Mouse (Mus musculus) G1E (cell line): ENCODE results near the gene Pip4k2b. TPM values are rescaled to one million over a fixed set of nuclear protein-coding genes. Genes with fewer than 3 reads are reported as not detected.

Experiments used
- ATAC-seq: 2 replicates; pipeline ENCODE4 v1.8.0; 2016; ENCODE audit warnings: mild to moderate bottlenecking; ENCODE audit not compliant: insufficient number of reproducible peaks, poor library complexity, low FRiP score, severe bottlenecking; ENCODE audit errors: extremely low read depth
- DNase-seq: peaks from one replicate; pipeline ENCODE4 v3.0.0; 2012; ENCODE audit warnings: low spot score
- H3K27me3 ChIP-seq: 2 replicates; pipeline ENCODE4 v1.6.1; 2012; ENCODE audit warnings: mild to moderate bottlenecking, low read length, inconsistent platforms; ENCODE audit not compliant: insufficient read depth
- H3K36me3 ChIP-seq: replicated peaks from 2 replicates; pipeline ENCODE3; 2012; ENCODE audit warnings: mild to moderate bottlenecking, inconsistent platforms
- H3K4me1 ChIP-seq: 2 replicates; pipeline ENCODE4 v1.6.1; 2012; ENCODE audit warnings: low read depth, low read length, inconsistent platforms, mixed read lengths; ENCODE audit not compliant: insufficient read depth
- H3K4me3 ChIP-seq: 2 replicates; pipeline ENCODE4 v1.5.1; 2012; ENCODE audit warnings: low read depth, mild to moderate bottlenecking, inconsistent platforms, low read length, moderate library complexity, mixed read lengths
- H3K9me3 ChIP-seq: replicated peaks from 2 replicates; pipeline ENCODE4 v1.6.1; 2012; ENCODE audit warnings: inconsistent platforms
- CTCF ChIP-seq: IDR thresholded peaks from 2 replicates; pipeline ENCODE4 v1.5.1; 2012; ENCODE audit warnings: low read depth, low read length, inconsistent platforms, mixed read lengths
- GATA1 ChIP-seq: IDR thresholded peaks from 2 replicates; pipeline ENCODE4 v1.6.1; 2012; ENCODE audit warnings: borderline replicate concordance, low read length, inconsistent platforms, mixed read lengths
- GATA2 ChIP-seq: IDR thresholded peaks from 2 replicates; pipeline ENCODE4 v1.6.1; 2012; ENCODE audit warnings: low read depth, low read length, inconsistent platforms, borderline replicate concordance
- POLR2AphosphoS5 ChIP-seq: IDR thresholded peaks from 2 replicates; pipeline ENCODE4 v1.6.1; 2012; ENCODE audit warnings: low read depth, low read length, inconsistent platforms; ENCODE audit not compliant: insufficient replicate concordance
- TAL1 ChIP-seq: conservative IDR thresholded peaks from 2 replicates; pipeline ENCODE4 v1.6.1; 2012; ENCODE audit warnings: low read depth, low read length, inconsistent platforms, mixed read lengths
- polyA plus RNA-seq: library from polyadenylated mRNA; stranded (reverse); fragments of >175 nt; gene quantifications from 2 replicates; pipeline ENCODE4 v1.2.3, GENCODE M21; 2012
- total RNA-seq, 2 experiments: library from RNA; stranded (forward) in 1 of 2; stranded (reverse) in 1 of 2; fragments of 200-1000 nt in 1 of 2; fragments of >200 nt in 1 of 2; fragmentation: Nextera tagmentation in 1 of 2; gene quantifications; 2 replicates each; pipeline ENCODE4 v1.2.3; 2014 to 2017

Pip4k2b gene
- total and polyA plus RNA-seq, 3 experiments: 16.7 to 25.6 (median 19.6) TPM

- Histone ChIP-seq H3K4me1 (peaks cover 10% of the 10 kb centered on the region), H3K27me3 (peaks cover 19% of the 10 kb centered on the region; the same call in 1 of the 2 replicates), H3K36me3 (peaks cover 92% of the 10 kb centered on the region), H3K9me3 (no peaks in the 10 kb centered on the region), H3K4me3 (no peak overlapping the region)
- DNase-seq (no peak), ATAC-seq (no peak)
- TF ChIP-seq GATA1 (no peak), TAL1 (no peak), CTCF (no peak), GATA2 (no peak), POLR2AphosphoS5 (no peak)
Measured at GRCm38 (mm10) chr11:97671177-97671527, 73.4 kb downstream of the Pip4k2b start.

- Histone ChIP-seq H3K27me3 (peaks cover 22% of the 10 kb centered on the region; the same call in 1 of the 2 replicates), H3K9me3 (0 out of 2 replicates have a peak, but pooled peaks cover 1% of the 10 kb centered on the region), H3K4me1 (peaks cover 12% of the 10 kb centered on the region), H3K36me3 (peaks cover 93% of the 10 kb centered on the region), H3K4me3 (no peak overlapping the region)
- DNase-seq: no peak
- no peak for ATAC-seq
- no peak for TF ChIP-seq GATA2
- TF ChIP-seq POLR2AphosphoS5: no peak
- no peak for TF ChIP-seq TAL1
- TF ChIP-seq GATA1: no peak
- no peak for TF ChIP-seq CTCF
Measured at GRCm38 (mm10) chr11:97670234-97671176, 74.0 kb downstream of the Pip4k2b start.

DNA sequence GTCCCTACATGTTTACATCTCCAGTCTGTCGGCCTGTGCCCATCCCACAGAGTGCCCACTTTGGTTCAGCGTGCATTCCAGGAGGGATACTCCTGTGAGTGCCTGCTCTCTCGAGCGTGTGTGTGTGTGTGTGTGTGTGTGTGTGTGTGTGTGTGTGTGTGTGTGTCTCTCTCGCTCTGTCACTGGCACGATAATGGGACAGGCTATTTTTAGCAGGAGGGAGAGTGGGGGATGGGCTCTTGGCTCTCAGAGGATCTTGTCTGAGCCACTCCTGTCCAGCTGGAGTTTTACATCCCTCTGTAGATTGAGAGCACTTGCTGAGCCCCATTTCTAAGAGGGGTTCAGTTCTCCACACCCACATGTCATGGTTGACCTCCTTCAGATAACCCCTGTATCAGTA, 74.7 kb downstream of the Pip4k2b start:
- H3K36me3 ChIP-seq: peaks cover 94% of the 10 kb centered on the region
- DNase-seq (no peak), ATAC-seq (no peak)
- H3K4me3 ChIP-seq: no peak overlapping the region
- H3K9me3 ChIP-seq: 0 out of 2 replicates have a peak, but pooled peaks cover 2% of the 10 kb centered on the region
- peaks cover 28% of the 10 kb centered on the region; the same call in 1 of the 2 replicates for H3K27me3 ChIP-seq
- TF ChIP-seq GATA1 (no peak), POLR2AphosphoS5 (no peak), CTCF (no peak), GATA2 (no peak), TAL1 (no peak)
- H3K4me1 ChIP-seq: peaks cover 15% of the 10 kb centered on the region

DNA sequence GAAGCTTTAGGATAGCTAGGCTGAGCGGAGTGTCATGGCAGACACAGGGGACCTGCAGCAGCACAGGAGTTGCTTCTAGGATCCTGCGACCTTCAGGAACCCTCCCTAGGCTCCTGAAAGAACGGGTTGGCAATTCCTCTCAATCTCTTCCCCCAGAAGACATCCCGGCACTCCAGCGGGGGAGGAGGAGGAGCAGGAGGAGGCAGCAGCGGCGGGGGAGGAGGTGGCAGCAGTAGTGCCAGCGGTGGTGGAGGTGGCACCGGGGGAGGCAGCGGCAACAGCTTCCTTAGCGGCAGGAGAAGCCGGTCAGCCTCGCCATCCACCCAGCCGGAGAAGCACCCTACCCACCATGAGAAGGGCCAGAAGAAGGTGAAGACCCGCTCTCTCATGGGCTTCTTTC, 75.2 kb downstream of the Pip4k2b start:
- ATAC-seq (no peak), DNase-seq (no peak)
- Histone ChIP-seq H3K9me3 (0 out of 2 replicates have a peak, but pooled peaks cover 2% of the 10 kb centered on the region), H3K36me3 (peaks cover 90% of the 10 kb centered on the region), H3K4me3 (no peak overlapping the region), H3K27me3 (peaks cover 31% of the 10 kb centered on the region), H3K4me1 (peaks cover 20% of the 10 kb centered on the region)
- no peak for TF ChIP-seq POLR2AphosphoS5
- no peak for TF ChIP-seq GATA1
- no peak for TF ChIP-seq TAL1
- no peak for TF ChIP-seq GATA2
- no peak for TF ChIP-seq CTCF

- Histone ChIP-seq H3K9me3 (0 out of 2 replicates have a peak, but pooled peaks cover 2% of the 10 kb centered on the region), H3K27me3 (peaks cover 41% of the 10 kb centered on the region), H3K4me3 (no peak overlapping the region), H3K4me1 (peaks cover 24% of the 10 kb centered on the region), H3K36me3 (peaks cover 79% of the 10 kb centered on the region)
- TF ChIP-seq CTCF: no peak
- TF ChIP-seq GATA2: no peak
- no peak for TF ChIP-seq TAL1
- TF ChIP-seq POLR2AphosphoS5: no peak
- no peak for TF ChIP-seq GATA1
- DNase-seq: no peak
- no peak for ATAC-seq
Measured at GRCm38 (mm10) chr11:97668160-97668559, 76.3 kb downstream of the Pip4k2b start.

- H3K4me3 ChIP-seq: no peak overlapping the region
- ATAC-seq (no peak), DNase-seq (no peak)
- H3K36me3 ChIP-seq: peaks cover 65% of the 10 kb centered on the region
- H3K9me3 ChIP-seq: 0 out of 2 replicates have a peak, but pooled peaks cover 2% of the 10 kb centered on the region
- peaks cover 36% of the 10 kb centered on the region for H3K4me1 ChIP-seq
- H3K27me3 ChIP-seq: peaks cover 47% of the 10 kb centered on the region
- TF ChIP-seq POLR2AphosphoS5 (no peak), GATA2 (no peak), CTCF (no peak), GATA1 (no peak), TAL1 (no peak)
Measured at GRCm38 (mm10) chr11:97666794-97667193, 77.7 kb downstream of the Pip4k2b start.
